Mouse (Mus musculus) hindbrain, embryonic 13.5 days (tissue): ENCODE results near the gene Scgb1a1. TPM values are rescaled to one million over a fixed set of nuclear protein-coding genes. Genes with fewer than 3 reads are reported as not detected.

Experiments used
- ATAC-seq: fragments of 200-750 bp; cut with Nextera tagmentation; 2 replicates; pipeline ENCODE4 v1.8.0; 2017; ENCODE audit warnings: moderate TSS enrichment; ENCODE audit not compliant: low FRiP score
- H3K27ac ChIP-seq: fragments of 300-500 bp; sonication (generic); 2 replicates; pipeline ENCODE4 v1.5.1; 2015; ENCODE audit warnings: inconsistent platforms, mild to moderate bottlenecking, moderate library complexity
- H3K27me3 ChIP-seq: fragments of 300-500 bp; sonication (generic); 2 replicates; pipeline ENCODE4 v1.6.1; 2015; ENCODE audit warnings: mild to moderate bottlenecking, inconsistent platforms
- H3K36me3 ChIP-seq: fragments of 300-500 bp; sonication (generic); 2 replicates; pipeline ENCODE4 v1.6.1; 2015; ENCODE audit warnings: mild to moderate bottlenecking, inconsistent platforms
- H3K4me1 ChIP-seq: fragments of 300-500 bp; sonication (generic); replicated peaks from 2 replicates; pipeline ENCODE4 v1.6.1; 2015; ENCODE audit warnings: inconsistent platforms
- H3K4me2 ChIP-seq: fragments of 300-500 bp; sonication (generic); 2 replicates; pipeline ENCODE4 v1.6.1; 2015; ENCODE audit warnings: inconsistent platforms, mild to moderate bottlenecking, moderate library complexity
- H3K4me3 ChIP-seq: fragments of 300-500 bp; sonication (generic); 2 replicates; pipeline ENCODE4 v1.5.1; 2015; ENCODE audit warnings: mild to moderate bottlenecking, inconsistent platforms
- H3K9ac ChIP-seq: fragments of 300-500 bp; sonication (generic); 2 replicates; pipeline ENCODE4 v1.6.1; 2015; ENCODE audit warnings: mild to moderate bottlenecking, inconsistent platforms
- H3K9me3 ChIP-seq: fragments of 300-500 bp; sonication (generic); 2 replicates; pipeline ENCODE4 v1.6.1; 2016; ENCODE audit warnings: inconsistent platforms
- WGBS: fragments of 180-500 bp; shearing (Covaris S2); methylation state at CpG from one replicate; pipeline ENCODE4 v1.1.7; 2015; 5-methylcytosine and 5-hydroxymethylcytosine counted together
- polyA plus RNA-seq: library from polyadenylated mRNA; unstranded; fragments of >200 nt; fragmentation: Nextera tagmentation; extraction: Ambion mirVana; gene quantifications from 2 replicates; pipeline ENCODE4 v1.2.1, GENCODE M21; 2015

Gene Scgb1a1
- polyA plus RNA-seq, 1 experiment from 2014 or later = not detected

DNA sequence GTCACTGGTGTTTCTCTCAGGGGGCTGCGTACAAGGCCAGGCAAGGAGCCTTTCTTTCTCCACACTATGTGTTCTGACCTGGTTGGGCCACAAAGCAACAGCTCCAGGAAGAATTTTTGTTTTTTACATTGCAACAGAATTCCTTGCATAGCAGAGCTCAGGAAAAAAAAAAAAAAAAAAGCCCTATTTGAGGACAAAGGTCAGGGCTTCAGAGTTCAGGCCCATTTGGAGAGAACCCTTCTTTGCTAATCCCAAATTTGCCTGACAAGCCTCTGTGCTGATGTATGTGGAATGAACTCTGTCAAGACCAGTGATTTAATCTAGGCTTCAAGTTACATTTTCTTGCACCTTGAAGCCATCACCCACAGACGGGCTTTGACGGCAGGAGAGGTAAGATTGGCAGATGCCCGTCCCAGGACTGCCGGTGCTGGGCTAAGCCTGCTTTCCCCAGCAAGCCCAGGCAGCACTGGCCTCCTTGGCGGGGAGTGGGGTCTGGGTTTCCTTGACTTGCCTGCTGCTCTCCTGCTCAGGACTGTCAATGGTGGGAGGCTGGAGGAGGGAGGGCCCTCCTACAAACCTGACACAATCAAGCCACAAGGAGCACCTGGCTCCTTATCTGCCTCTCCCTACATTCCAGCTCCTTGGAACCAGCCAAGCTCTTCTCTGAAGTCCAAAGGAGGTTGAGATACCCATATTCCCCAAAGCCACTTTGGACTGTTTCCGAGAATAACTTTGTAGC lies 40.4 kb downstream of the Scgb1a1 start:
- H3K27ac ChIP-seq = no peak overlapping the region
- ATAC-seq = no peak
- no peaks in the 10 kb centered on the region for H3K36me3 ChIP-seq
- no peak overlapping the region for H3K4me3 ChIP-seq
- no peaks in the 10 kb centered on the region for H3K9me3 ChIP-seq
- no peaks in the 10 kb centered on the region for H3K4me1 ChIP-seq
- no peak overlapping the region for H3K9ac ChIP-seq
- WGBS = 81% methylated on average over 7 of the region's 7 CpGs
- no peak overlapping the region for H3K4me2 ChIP-seq
- no peaks in the 10 kb centered on the region for H3K27me3 ChIP-seq

DNA sequence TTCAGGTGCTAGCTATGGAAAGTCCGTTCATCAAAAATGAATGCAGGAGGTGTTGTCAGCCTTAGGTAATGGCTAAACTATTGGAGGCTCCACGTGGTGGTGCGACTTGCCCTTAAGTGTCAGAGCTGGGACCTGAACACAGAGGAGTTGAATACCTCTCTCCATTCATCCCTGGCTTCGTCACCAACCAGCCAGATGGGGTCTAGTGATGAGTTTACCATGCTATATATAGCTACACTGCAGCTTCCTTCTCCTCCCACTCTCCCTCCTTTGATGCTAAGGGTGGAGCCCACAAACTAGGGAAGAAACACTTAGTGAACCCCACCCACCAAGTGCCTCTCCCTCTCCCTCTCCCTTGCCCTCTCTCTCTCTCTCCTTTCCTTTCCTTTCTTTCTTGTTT lies 43.5 kb downstream of the Scgb1a1 start:
- no peaks in the 10 kb centered on the region for H3K27me3 ChIP-seq
- WGBS = 77% methylated on average over 4 of the region's 4 CpGs

DNA sequence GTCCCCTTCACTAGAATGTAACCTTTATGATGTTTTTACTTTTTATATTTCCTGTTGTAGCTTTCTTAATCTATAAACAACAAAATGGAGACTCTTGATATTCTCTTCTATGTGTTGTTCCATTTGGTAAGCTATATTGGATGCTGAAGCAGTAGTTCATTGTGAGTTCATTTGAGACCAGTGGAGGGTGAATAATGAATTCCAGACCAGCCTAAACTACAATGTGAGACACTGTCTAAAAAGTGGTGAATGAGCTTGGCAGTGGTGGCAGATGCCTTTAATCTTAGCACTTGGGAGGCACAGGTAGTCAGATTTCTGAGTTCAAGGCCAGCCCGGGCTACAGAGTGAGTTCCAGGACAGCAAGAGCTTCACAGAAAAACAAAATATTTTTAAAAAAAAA lies 44.6 kb downstream of the Scgb1a1 start:
- Histone ChIP-seq H3K36me3 (no peaks in the 10 kb centered on the region), H3K27ac (no peak overlapping the region), H3K4me1 (no peaks in the 10 kb centered on the region), H3K27me3 (no peaks in the 10 kb centered on the region), H3K4me2 (no peak overlapping the region), H3K9ac (no peak overlapping the region), H3K9me3 (no peaks in the 10 kb centered on the region), H3K4me3 (no peak overlapping the region)
- 84% methylated on average over 1 of the region's 1 CpGs for WGBS
- ATAC-seq = no peak

More for the DNA sequence above, 43.5 kb downstream of the Scgb1a1 start:
- no peaks in the 10 kb centered on the region for H3K36me3 ChIP-seq
- no peak overlapping the region for H3K9ac ChIP-seq
- H3K9me3 ChIP-seq = no peaks in the 10 kb centered on the region
- no peak overlapping the region for H3K27ac ChIP-seq
- no peak for ATAC-seq
- no peak overlapping the region for H3K4me3 ChIP-seq
- H3K4me1 ChIP-seq = no peaks in the 10 kb centered on the region
- H3K4me2 ChIP-seq = no peak overlapping the region

DNA sequence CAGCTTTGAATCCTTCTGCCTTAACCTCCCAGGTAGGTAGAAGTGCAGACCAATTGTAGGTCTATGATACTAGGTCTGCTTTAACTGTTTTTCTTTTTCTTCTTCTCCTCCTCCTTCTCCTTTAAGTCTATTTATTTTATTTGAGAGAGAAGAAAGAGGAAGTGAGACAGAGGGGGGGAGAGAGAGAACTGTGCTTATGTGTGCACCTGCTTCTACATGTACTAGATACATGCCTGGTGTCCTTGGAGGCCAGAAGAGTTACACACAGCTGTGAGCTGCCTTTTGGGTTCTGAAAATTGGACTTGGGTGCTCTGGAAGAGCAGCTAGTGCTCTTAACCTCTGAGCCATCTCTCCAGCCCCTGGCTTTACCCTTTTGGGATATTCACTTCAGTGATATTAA lies 46.7 kb downstream of the Scgb1a1 start:
- Histone ChIP-seq H3K4me1 (no peaks in the 10 kb centered on the region), H3K27ac (no peak overlapping the region), H3K27me3 (no peaks in the 10 kb centered on the region), H3K4me3 (no peak overlapping the region), H3K4me2 (no peak overlapping the region), H3K9ac (no peak overlapping the region), H3K9me3 (no peaks in the 10 kb centered on the region), H3K36me3 (no peaks in the 10 kb centered on the region)
- no peak for ATAC-seq

DNA sequence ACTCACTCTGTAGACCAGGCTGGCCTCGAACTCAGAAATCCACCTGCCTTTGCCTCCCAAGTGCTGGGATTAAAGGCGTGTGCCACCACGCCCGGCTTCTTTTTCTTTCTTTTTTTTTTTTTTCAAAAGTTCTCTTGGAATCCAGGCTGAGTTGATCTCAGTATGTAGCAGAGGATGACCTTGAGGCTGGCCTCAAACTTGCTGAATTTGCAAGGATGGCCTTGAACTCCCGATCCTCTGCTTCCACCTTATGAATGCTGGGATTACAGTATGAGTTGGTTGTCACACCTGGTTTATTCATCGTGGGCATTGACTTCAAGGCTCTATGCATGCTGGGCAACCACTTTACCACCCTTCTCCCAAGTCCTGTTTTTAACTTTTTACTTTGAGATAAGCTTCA lies 47.1 kb downstream of the Scgb1a1 start:
- Histone ChIP-seq H3K9me3 (no peaks in the 10 kb centered on the region), H3K4me1 (no peaks in the 10 kb centered on the region), H3K27ac (no peak overlapping the region), H3K4me3 (no peak overlapping the region), H3K9ac (no peak overlapping the region), H3K27me3 (no peaks in the 10 kb centered on the region), H3K36me3 (no peaks in the 10 kb centered on the region), H3K4me2 (no peak overlapping the region)
- no peak for ATAC-seq
- WGBS = 89% methylated on average over 6 of the region's 6 CpGs

DNA sequence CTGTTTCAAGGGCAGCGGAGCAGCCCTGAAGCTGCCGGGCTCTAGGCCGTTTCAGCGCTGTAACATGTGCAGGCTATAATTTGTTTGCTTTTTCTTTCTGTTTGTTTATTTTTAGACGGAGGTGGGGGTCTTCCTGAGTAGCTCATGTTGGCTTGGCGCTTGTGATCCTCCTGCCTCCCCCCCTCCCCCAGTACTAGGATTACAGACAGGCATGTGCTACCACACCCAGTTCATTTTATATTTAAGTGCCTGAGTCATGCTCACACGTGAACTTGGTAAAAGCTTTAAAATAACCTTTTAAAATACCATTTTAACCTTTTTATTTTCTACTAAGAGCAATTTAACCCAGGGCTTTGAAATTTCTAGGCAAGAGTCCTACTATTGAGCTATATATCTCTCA lies 47.8 kb downstream of the Scgb1a1 start:
- no peak overlapping the region for H3K4me3 ChIP-seq
- H3K9ac ChIP-seq = no peak overlapping the region
- H3K27me3 ChIP-seq = no peaks in the 10 kb centered on the region
- H3K4me1 ChIP-seq = no peaks in the 10 kb centered on the region
- no peak overlapping the region for H3K4me2 ChIP-seq
- WGBS = 77% methylated on average over 7 of the region's 7 CpGs
- no peaks in the 10 kb centered on the region for H3K36me3 ChIP-seq
- no peaks in the 10 kb centered on the region for H3K9me3 ChIP-seq
- ATAC-seq = no peak
- no peak overlapping the region for H3K27ac ChIP-seq

DNA sequence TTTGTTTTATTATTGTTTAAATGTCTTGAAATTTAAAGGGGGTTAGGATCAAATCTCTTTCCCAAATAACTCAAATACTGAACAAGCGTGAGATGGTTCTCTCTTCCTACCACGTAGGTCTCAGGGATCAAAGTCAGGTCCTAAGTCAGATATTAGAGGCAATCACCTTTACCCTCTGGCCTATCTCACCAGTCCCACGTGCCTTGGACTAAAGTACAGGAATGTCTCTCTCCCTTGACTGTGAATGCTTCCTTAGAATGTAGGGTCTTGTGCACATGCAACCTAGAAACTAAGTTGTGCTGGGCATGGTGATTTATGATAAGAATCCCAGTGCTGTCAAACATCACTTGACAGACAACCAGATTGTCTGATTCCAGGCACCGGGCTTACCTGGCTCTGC lies 48.5 kb downstream of the Scgb1a1 start:
- Histone ChIP-seq H3K4me1 (no peaks in the 10 kb centered on the region), H3K27ac (no peak overlapping the region), H3K4me3 (no peak overlapping the region), H3K9ac (no peak overlapping the region), H3K27me3 (no peaks in the 10 kb centered on the region), H3K9me3 (no peaks in the 10 kb centered on the region), H3K4me2 (no peak overlapping the region), H3K36me3 (no peaks in the 10 kb centered on the region)
- no peak for ATAC-seq
- WGBS = 85% methylated on average over 4 of the region's 4 CpGs

DNA sequence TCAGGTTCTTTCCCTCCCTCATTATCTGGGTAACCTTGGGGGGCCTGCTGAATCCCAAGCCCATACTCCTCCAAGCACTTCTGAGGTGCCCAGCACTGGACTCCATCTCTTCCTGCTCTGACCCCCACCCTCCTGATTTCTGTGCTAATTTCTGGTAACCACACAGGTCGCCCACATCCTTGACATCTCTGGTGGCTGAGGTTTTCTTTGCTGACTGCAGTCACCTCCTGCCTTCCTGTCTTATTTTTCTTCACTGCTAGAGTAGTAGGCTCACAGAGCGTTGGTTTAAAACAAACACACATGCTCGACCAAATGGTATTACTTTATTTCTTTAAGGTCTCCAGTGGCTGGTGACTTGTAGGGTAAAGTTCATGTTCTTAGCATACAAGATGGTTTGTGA lies 49.6 kb downstream of the Scgb1a1 start:
- H3K4me1 ChIP-seq = no peaks in the 10 kb centered on the region
- no peak overlapping the region for H3K4me3 ChIP-seq
- no peak for ATAC-seq
- 74% methylated on average over 3 of the region's 3 CpGs for WGBS
- H3K27me3 ChIP-seq = no peaks in the 10 kb centered on the region
- H3K36me3 ChIP-seq = no peaks in the 10 kb centered on the region
- no peaks in the 10 kb centered on the region for H3K9me3 ChIP-seq
- H3K4me2 ChIP-seq = no peak overlapping the region
- H3K9ac ChIP-seq = no peak overlapping the region
- H3K27ac ChIP-seq = no peak overlapping the region

DNA sequence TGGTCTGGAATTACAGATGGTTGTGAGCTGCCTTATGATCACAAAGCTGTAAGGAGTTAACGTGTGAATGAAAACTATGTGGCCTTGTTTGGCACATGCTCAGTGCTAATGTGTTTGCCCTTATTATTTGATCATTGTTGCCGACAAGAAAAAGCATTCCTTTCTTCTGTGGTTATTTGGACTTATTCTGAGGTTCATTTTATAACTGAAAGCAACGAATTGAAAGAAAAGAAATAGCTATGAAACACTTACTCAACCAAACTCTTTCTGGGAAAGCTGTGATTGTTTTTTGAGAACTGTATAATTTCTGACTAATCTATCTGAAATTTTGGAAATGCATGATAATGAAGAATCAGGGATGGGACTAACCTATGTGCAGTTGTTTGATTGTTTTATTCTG lies 52.7 kb downstream of the Scgb1a1 start:
- no peak for ATAC-seq
- Histone ChIP-seq H3K9me3 (no peaks in the 10 kb centered on the region), H3K36me3 (no peaks in the 10 kb centered on the region), H3K9ac (no peak overlapping the region), H3K4me1 (no peaks in the 10 kb centered on the region), H3K4me2 (no peak overlapping the region), H3K27me3 (no peaks in the 10 kb centered on the region), H3K27ac (no peak overlapping the region), H3K4me3 (no peak overlapping the region)
- WGBS = 70% methylated on average over 3 of the region's 3 CpGs

DNA sequence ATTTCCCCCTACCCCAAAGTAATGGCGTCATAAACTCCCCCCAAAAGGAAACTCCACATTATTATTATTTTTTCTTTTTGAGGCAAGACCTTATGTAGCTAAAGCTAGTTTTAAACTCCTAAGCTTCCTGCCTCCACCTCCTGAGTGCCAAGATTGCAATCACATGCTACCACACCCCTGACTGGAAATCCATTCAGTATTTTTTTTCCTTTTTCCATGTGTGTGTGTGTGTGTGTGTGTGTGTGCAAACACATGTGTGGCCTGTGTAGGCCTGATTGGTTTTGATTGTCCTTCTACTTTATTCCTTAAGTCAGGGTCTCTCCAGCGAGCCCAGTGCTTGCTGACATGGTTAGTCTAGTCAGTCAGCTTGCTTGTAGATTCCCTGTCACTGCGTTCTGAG lies 53.3 kb downstream of the Scgb1a1 start:
- WGBS = 88% methylated on average over 3 of the region's 3 CpGs
- Histone ChIP-seq H3K4me3 (no peak overlapping the region), H3K4me1 (no peaks in the 10 kb centered on the region), H3K4me2 (no peak overlapping the region), H3K9ac (no peak overlapping the region), H3K36me3 (no peaks in the 10 kb centered on the region), H3K27me3 (no peaks in the 10 kb centered on the region), H3K9me3 (no peaks in the 10 kb centered on the region), H3K27ac (no peak overlapping the region)
- ATAC-seq = no peak

Other genes with a start within 250 kb of the Scgb1a1 start
- 346 and 374 TPM in 2 replicates for gene Gng3, start 248.8 kb downstream of the Scgb1a1 start, polyA plus RNA-seq
- 1.0 and 1.3 TPM in 2 replicates for gene Lrrn4cl, start 237.2 kb downstream of the Scgb1a1 start, polyA plus RNA-seq
- 162 TPM in 2 replicates for gene Ubxn1, start 216.5 kb downstream of the Scgb1a1 start, polyA plus RNA-seq
- 71.0 and 72.3 TPM in 2 replicates for gene Uqcc3, start 207.0 kb downstream of the Scgb1a1 start, polyA plus RNA-seq
- gene Lbhd1, start 204.2 kb downstream of the Scgb1a1 start, polyA plus RNA-seq = 45.3 and 57.7 TPM in 2 replicates
- gene Gm49403, start 204.0 kb downstream of the Scgb1a1 start, polyA plus RNA-seq = not detected in 2 replicates
- 56.5 and 61.6 TPM in 2 replicates for gene 1810009A15Rik, start 199.1 kb downstream of the Scgb1a1 start, polyA plus RNA-seq
- not detected in 2 replicates for gene Gm49416, start 199.0 kb downstream of the Scgb1a1 start, polyA plus RNA-seq
- gene Ints5, start 195.0 kb downstream of the Scgb1a1 start, polyA plus RNA-seq = 34.3 and 34.6 TPM in 2 replicates
- 91.7 and 95.9 TPM in 2 replicates for gene Ganab, start 189.9 kb downstream of the Scgb1a1 start, polyA plus RNA-seq
- 89.7 and 91.8 TPM in 2 replicates for gene B3gat3, start 167.6 kb downstream of the Scgb1a1 start, polyA plus RNA-seq
- gene Rom1, start 158.6 kb downstream of the Scgb1a1 start, polyA plus RNA-seq = 1.6 and 1.8 TPM in 2 replicates
- 9.4 and 11.3 TPM in 2 replicates for gene Eml3, start 158.4 kb downstream of the Scgb1a1 start, polyA plus RNA-seq
- gene Mta2, start 146.1 kb downstream of the Scgb1a1 start, polyA plus RNA-seq = 133 and 137 TPM in 2 replicates
- gene Tut1, start 134.1 kb downstream of the Scgb1a1 start, polyA plus RNA-seq = 29.4 and 31.1 TPM in 2 replicates
- gene Eef1g, start 120.9 kb downstream of the Scgb1a1 start, polyA plus RNA-seq = 344 and 348 TPM in 2 replicates
- gene Ahnak, start 98.7 kb downstream of the Scgb1a1 start, polyA plus RNA-seq = 5.7 and 6.4 TPM in 2 replicates
- 16.6 and 23.0 TPM in 2 replicates for gene Asrgl1, start 47.7 kb upstream of the Scgb1a1 start, polyA plus RNA-seq